Mouse (Mus musculus): ENCODE results near the gene Uqcrc2.

The Uqcrc2 gene

DNA sequence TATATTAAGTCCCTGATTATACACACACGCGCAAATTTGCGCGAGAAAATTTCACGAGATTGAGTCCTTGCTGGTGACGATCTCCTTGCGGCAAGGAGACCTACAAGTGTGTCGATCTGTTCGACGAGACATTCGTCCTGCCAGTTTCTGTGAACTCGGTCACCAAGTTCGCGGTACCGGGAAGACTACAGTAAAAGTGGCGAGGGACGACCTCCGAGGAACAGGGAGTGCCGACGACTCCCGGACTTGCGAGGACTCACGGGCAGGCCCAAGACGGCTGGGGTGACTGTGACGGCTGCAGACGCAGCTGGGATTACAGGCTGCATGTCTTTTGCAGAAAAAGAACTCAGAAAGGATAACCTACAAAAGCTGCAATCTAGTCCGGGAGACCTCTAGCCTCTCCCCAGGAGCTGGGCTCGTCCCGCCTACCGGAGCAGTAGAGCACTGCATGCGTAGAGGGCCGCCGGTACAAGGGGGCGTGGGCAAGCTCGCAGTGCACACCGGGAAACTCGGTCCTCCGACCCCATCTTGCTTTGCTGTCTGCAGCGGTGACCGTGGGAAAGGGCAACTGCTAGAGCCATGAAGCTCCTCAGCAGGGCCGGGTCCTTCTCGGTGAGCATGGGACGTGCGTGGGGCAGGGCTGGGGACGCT lies at the start of gene Uqcrc2:
TSS of gene Uqcrc2 (plus strand) at position 466 of the 651 bp plus-strand sequence.
- peak; percentile 73 to 78 for DNase-seq

DNA sequence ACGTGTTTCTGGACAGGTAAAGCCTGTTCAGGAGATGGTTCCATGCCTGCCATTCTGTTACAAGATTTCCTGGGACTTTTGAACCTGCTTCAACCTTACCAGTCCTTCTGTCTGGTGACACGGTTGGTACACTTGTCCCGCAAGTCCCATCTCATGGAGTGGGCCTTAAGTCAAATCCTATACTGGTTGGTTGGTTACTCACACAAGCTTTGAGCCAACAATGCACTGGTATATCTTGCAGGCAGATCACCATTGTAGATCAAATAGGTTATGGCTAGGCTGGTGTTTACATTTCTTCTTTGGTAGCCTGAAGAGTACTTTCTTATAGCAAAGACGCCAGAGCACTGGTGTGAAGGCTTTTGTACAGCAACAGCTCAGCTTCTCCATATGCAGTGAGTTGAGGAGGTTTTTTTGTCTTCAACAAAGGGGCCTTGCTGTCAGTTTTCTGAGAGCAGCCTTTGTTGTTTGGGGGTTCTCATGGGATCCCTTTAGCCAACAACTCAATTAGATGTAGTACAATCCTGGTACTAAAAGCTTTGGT lies 37.7 kb upstream of the Uqcrc2 start:
- DNase-seq = no peak

DNA sequence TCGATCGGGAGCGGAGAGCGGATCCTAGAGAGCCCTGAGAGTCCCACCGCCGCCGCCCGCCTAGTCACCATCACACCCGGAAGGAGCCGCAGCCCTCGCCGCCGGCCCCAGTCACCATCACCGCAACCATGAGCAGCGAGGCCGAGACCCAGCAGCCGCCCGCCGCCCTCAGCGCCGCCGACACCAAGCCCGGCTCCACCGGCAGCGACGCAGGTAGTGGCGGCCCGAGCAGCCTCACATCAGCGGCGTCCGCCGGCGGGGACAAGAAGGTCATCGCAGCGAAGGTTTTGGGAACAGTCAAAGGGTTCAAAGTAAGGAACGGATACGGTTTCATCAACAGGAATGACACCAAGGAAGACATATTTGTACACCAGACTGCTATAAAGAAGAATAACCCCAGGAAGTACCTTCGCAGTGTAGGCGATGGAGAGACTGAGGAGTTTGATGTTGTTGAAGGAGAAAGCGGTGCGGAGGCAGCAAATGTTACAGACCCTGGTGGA lies 37.2 kb upstream of the Uqcrc2 start:
- peak in 1 of 2 experiments; percentile 2 for DNase-seq

DNA sequence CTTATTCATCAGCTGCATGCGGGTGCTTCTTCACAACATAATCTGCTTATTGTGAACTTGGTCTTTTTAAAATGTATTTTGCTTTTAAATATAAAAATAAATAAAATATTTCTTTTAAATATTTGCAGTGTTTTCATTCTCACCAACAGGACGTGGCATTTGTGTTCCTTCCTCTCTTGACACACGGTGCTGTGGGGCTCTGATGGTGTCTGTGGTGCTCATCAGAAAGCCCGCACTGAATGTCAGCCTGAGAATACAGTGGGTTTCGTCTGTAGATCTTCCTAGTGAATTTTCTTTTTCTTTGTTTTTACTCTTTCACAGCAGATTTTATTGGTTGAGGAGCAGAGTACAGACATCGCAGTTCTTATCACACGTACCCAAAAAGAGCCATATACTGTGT lies 36.6 kb upstream of the Uqcrc2 start:
- no peak for DNase-seq

DNA sequence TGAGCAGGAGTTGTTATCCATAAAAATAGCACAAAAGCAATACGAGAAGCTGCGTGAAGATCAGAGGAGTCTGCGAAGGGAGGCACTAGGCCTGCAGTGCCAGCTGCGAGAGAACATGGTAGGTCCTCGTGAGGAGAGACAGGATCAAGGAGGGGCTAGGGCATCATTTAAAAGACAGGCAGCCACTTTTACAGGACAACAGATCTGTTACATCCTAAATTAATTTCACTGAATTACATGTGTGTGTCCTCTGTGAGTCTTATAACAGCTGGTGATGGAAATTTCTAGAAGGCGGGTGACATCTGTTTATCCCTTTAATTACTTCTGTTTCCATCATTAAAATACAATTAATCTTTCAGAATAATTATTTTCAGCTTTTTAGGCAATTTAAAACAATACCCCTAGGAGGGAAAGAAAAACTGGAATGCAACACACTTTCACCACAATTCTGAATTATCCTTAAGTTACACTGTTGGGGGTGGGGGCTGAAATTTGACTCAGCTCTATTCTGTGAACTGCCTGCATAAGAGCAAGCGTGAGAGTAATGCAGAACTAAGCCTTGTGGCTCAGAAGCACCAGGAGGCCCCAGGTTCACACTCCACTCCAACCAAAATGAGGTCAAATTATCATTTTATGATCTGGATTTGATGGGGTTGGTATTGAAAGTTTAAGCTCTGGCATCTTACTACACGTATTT lies 14.8 kb upstream of the Uqcrc2 start:
- DNase-seq = no peak

DNA sequence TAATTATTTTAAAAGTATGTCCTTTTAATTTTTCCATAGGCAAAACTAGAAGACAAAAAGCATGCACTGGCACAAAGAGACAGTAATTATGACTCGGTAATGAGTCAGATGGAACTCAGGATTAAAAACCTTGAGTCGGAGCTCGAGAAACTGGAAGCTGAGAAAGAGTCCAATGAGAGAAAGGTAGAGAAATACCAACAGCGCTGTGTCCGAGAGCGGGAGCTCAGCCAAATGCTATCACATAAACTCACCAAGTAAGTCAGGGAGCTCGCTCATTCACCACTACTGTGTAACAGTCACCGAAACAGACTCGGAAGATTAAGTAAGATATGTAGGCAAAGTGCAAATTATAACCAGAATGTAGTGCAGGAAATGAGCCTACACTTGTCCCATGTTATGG lies 14.1 kb upstream of the Uqcrc2 start:
- DNase-seq = no peak

DNA sequence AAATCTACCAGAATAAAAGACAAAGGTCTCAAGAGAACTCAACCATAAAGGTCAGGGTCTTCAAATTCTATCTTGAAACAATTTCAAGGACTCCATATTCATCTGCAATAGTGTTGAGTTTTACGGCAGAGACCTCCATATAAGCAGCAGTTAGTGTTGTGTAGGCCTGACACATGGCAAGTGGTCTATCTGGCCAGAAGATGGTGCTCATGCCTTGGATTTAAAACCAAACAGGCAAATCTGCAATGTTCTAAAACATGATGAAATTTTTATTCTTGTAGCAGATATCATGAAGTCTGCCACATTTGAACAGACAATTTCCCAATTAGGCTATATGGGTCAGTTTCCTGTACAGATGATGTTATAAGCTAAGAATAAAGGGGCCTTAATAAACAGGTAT lies 2.5 kb upstream of the Uqcrc2 start:
- no peak for DNase-seq

DNA sequence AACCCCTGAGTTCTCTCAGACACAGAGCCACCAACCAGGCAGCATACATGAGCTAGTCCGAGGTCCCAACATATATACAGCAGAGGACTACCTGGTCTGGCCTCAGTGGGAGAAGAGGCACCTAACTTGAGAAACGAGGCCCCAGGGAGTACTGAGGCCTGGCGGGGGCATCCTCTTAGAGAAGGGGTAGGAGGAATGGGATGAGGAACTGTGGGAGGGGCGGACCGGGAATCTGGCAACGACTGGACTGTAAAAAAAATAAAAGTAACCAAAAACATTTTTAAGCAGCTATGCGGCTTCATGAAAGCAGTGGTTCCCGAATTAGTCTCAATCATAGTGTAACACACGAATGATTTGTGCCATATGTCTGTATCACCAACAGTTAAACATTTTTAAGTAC lies 675 bp upstream of the Uqcrc2 start:
- no peak for DNase-seq

DNA sequence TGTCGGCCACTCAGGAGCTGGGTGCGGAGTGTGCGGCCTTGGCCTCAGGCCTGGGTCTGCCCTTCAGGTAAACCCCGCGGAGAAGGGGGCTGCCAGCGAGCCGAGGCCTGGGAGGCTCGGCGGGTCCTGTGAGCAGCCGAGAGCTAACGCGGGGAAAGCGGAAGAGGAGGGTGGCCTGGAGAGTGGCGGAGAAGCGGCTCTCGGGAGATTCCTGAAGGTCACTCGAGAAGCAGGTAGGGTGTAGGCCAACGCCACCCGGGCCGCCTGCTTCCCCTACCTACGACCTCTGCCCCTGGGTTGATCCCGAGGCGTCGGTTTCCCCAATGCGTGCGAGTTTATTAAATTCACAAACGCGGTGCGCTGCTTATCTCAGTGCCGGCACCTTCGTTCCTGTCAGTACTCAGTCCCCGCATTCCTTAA lies 396 bp downstream of the Uqcrc2 start:
- no peak for DNase-seq

DNA sequence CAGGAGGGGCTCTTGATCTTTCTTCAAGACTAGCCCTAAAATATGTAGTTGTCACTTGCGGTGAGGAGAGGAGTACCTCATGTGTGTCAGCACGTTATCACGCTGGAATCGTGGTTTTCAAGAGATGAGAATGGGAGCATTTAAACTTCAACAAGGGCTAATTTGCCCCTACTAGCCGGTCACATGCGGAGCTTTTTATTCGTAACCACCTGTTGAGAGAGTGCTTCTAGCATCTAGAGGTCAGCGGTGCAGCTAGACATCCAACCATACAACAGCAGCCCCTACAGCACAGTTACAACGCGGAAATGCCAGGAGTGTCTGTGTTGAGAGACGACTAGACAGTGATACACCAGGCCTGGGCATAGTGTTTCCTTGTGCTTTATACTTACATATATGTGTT lies 845 bp downstream of the Uqcrc2 start:
- no peak for DNase-seq

DNA sequence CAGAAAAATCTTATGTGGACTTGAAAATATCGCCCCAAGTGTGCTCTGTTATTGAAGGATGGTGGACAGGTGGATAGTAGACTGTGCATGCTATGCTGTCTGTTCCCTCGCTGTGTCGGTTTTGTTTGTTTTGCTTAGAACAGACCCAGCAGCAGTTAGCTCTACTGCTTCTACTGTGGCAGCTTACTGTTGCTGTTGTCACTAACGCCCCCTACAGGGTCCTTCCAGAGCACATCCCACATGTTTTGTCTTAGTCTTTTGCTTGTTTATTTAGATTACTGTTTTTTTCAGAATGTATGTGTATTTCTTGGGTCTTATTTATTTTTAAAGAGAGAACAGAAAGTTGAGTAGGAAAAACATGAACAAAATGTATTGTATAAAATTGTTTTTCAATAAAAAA lies 8.2 kb downstream of the Uqcrc2 start:
- DNase-seq = no peak

DNA sequence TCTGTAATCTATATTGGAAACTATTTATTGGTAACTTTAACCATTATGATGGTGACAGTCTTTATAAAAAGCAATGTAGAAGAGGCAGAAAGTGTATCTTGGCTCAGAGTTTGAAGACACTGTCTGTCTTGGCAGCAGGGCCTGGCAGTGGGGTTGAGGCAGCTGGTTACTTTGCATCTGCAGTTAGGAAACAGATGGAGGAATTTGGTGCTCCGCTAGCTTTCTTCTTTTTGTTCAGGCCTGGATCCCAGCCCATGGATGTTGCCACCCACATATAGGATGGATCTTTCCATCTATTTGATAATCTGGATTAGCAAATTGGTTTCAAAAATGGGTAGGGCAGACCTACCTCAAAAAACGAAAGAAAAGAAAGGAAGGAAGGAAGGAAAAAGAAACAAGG lies 12.9 kb downstream of the Uqcrc2 start:
- DNase-seq = no peak

DNA sequence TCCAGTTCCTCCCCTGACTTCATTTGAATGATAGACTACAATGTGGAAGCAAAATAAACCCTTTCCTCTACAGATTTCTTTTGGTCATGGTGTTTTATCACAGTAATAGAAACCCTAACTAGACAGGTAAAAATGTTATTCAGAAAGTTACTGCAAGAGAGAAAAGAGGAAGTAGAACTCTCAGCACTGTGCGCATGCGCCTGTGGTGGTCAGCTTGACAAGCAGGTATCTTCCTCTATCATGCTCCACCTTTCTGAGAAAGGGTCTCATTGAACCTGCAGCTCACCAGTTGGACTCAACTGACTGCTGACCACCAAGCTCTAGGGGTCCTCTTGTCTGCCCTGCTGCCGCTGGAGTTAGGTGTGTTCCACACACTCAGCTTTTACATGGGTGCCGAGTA lies 27.1 kb downstream of the Uqcrc2 start:
- DNase-seq = no peak

DNA sequence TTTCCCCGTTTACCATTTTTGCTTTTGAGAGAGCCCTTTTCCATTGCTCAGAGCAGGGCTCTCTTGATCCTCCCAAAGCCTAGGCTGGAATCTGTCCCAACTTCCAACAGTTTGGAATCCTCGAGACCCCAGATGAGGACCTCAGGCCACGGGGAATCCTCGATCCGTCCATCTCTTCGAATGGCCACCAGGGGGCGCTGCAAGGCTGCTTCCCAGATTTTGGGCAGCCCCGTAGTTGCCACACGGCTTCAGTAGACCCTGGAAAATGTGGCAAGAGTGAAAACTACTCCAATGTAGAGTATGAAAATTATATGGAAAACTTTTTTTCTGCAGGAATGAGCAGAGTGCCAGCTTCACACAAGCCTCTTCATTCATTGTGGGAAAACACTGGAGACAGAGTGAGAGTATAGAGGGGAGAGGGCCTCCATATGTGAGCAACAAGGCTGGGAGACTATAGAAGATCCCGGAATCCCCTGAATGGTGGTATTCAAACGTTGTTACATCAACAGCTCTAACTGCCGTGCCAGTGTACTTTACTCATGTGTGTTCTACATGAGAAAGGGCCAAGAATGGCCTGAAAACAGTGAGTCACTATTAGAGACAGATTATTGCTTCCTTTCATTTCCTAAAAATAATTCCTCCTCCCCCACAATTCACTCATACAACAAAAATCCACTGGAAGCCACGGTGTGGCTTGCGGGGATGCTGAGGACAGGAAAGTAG lies 35.3 kb downstream of the Uqcrc2 start, which contains the start of gene Pdzd9:
TSS of gene Pdzd9 (minus strand) at position 191 of the 723 bp plus-strand sequence.
- peak; percentile 22 to 32 for DNase-seq

DNA sequence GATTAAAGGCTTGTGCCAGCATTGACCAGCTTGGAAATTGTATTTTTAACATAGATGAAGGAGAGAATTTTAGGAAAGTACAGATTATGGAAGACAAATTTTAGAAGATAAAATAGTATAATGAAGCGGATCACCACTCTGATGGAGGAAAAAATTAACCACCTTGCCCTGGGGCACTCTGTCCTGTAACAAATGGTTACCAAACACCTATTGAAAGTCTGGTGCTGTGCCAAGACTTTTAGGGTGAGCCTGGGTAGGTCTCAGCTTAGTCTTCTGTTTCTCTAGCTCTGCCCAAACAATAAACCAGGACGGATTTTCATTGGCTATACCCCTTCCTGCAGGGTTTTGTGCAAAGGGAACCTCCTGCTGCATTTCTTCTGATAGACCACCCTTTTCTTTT lies 36.3 kb downstream of the Uqcrc2 start:
- no peak for DNase-seq

DNA sequence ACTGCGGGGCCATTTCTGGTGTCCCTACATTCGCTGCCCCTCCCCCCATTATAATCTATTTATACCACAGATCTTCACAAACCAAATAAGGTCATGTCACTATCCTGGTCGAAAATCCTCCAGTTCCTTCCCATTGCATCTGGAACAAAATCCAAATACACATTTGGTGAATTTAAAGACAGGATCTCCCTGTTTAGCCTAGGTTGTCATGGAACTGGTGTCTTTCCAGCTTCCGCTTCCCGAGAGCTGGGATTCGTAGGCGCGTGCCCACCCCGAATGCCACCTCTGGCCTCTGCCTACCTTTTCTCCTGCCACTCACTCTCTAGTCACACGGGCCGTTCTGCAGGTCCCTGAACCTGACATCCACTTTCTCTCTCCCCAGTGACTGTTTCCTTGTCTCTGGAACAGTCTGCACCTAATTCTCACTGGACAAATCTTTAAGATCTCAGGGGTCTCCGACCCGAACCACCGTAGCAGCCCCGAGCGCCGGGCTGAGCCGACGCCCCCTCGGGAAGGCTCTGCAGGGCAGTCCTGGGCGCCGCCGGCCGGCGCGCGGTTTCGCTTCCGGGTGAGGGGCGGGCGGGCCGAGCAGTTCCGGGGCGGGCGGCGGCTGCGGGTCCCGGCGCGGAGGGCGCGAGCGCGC lies 42.1 kb downstream of the Uqcrc2 start, which contains the start of gene Mosmo:
TSS of gene Mosmo (plus strand) at position 618 of the 643 bp plus-strand sequence.
- peak; percentile 42 to 50 for DNase-seq

DNA sequence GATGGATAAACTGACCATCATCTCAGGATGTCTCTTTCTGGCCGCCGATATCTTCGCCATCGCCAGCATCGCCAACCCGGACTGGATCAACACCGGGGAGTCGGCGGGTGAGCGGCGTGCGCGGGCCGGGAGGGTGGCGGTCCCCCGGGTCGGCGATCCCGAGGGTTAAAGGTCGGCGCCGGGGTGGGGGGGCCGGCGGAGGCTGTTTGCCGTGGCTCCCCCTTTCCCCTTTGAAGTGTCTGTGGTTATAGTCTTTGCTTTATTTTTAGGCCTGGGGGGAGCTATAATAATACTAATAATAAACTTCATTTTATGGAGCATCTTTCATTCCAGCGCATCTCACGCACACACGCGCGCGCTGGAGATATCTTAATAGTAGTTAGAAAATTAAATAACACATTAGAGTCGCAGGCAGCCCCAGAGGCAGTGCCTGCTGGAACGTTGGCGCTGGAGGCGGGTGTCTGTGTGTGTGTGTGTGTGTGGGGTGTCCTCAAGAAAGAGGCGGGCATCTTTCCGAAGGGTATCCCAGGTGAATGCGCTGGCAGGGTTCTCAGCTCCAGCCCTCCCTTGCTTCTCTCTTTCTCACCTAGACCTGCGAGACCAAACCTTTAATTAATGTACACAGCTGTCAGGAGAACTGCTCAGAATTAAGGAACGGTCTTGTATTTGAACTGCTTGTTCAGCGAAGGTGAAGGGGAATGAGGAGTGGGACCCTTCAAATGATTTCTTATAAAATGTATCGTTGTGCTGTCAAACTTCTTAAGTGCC lies 43.0 kb downstream of the Uqcrc2 start:
- DNase-seq = peak; percentile 37 to 38

DNA sequence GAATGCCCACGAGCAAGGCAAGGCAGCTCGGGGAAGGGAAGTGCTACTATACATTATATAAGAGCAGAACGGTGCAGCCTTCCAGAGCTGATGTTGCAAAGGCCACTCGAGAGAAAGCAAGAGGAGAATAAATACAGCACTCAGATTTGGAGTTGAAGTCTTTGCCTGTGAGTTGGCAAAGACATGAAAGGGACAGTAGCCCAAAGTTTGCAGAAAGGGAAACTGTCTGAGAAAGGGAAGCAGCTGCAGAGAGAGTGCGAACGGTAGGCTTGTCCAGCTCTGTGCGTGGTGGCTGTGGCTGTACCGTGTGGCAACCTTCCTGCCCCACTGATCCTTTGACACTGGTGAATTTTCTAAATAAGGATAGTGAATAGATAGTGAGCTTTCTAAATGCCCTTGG lies 44.0 kb downstream of the Uqcrc2 start:
- DNase-seq = no peak

DNA sequence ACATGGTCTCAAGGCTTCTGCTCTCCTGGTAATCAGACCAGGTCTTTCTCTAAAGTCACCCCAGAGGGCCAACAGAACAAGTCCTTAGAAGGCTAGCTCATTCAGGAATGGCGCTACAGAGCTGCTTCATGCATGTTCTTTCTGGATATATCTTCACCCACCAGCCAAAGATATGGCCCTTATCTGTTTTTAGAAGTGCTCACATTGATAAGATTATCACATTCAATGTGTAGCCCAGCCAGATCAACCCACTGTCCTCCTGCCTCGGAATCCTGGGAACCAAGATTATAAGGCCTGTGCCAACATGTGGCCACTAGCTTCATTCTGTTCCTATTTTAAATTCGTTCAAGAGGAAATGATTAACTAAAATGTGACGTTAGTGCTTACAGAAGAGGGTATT lies 47.0 kb downstream of the Uqcrc2 start:
- DNase-seq = no peak

DNA sequence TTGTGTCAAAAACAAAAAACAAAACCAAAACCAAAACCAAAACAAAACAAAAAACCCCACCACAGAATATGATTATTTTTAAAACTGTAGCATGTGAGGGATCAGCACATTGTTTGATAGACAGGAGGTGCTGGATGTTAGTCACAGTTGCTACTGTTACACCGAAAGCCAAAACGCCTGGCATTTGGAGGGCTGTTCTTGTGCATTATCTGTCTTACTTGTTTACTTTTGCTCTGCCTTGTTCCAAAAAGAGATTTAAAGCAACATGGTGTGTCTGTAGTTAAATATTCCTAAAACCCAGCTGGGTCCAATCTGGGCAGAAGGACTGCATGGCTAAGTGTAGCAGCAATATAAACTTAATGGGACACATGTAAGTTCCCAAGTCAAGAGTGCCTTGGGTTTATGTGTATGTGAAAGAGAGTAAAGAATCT lies 49.8 kb downstream of the Uqcrc2 start:
- DNase-seq = no peak

DNA sequence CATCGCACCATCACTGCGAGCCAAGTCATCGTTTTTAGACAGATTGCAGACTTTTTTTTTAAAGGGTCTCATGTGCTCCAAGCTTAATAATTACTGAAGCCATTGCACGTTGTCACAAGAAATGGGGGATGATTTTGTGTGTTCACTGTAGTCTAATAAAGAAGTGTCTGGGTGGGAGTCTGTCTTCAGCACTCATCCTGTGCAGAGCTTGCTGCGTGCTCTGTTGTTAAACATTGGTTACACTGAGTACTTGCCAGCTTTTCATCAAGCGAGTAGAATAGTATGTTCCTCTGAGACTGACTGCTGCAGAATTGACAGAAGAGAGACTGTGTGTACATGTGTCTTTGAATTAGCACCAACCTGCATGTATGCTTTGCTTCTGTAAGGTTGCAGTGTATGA lies 50.3 kb downstream of the Uqcrc2 start:
- no peak for DNase-seq

DNA sequence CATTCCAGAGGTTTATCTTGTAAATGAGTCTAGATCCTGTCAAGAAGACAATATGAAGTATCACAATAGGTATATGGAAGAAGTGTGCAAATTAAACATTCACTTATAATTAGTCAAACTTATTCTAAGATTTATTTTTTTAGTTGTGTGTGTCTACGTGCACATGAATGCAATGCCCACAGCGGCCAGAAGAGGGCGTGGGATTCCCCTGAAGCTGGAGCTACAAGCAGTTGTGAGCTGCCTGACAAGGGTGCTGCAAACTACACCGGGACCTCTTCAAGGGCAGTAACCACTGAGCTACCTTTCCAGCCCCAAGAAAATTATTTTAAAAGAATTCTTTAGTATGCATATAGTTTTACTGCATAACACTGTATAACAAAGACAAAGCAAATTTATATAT lies 55.7 kb downstream of the Uqcrc2 start:
- DNase-seq = no peak

All from thymus, adult 18-20 months (tissue).